Mouse (Mus musculus): ENCODE measurements around the gene Cdh19. TPM values are rescaled to one million over a fixed set of nuclear protein-coding genes. Genes with fewer than 3 reads are reported as not detected.

Gene Cdh19
- 0.03 and 0.04 TPM in 2 replicates for polyA plus RNA-seq (2012; rRNA removed)

- H3K27ac ChIP-seq (ENCODE audit: control insufficient read depth, insufficient read depth, low read length) = no peak within 1 kb of the TSS
- WGBS = 55% methylated on average over 2 of the region's 2 CpGs
- no peak within 1 kb of the TSS for H3K4me3 ChIP-seq (ENCODE audit: control insufficient read depth, insufficient read depth, low read length)
- TF ChIP-seq POLR2A (IDR thresholded peaks at IDR 0.05; ENCODE audit: control insufficient read depth, extremely low read depth, insufficient read depth, low read length, poor library complexity) (no peak), CTCF (IDR thresholded peaks at IDR 0.05; ENCODE audit: borderline replicate concordance, control insufficient read depth, extremely low read depth, insufficient read depth, low read length, poor library complexity) (no peak)
- no peaks in the 10 kb centered on the region for H3K4me1 ChIP-seq (replicated peaks; ENCODE audit: control insufficient read depth, insufficient read depth, low read length)
- H3K27me3 ChIP-seq (ENCODE audit: control insufficient read depth, insufficient read depth, low read length) = no peaks in the 10 kb centered on the region
- H3K36me3 ChIP-seq (ENCODE audit: control insufficient read depth, insufficient read depth, low read length) = no peaks in the 10 kb centered on the region
- no peak for DNase-seq
Observed at GRCm38 (mm10) chr1:110977484-110977883, at the start of gene Cdh19. Gene Cdh19, minus strand, starts transcription at chr1:110977584.

GRCm38 (mm10) chr1:111020434-111021060 lies 43.2 kb upstream of the Cdh19 start:
- 51% methylated on average over 3 of the region's 3 CpGs for WGBS
- DNase-seq = no peak
- Histone ChIP-seq H3K27me3 (ENCODE audit: control insufficient read depth, insufficient read depth, low read length) (no peaks in the 10 kb centered on the region), H3K4me1 (replicated peaks; ENCODE audit: control insufficient read depth, insufficient read depth, low read length) (no peaks in the 10 kb centered on the region), H3K4me3 (ENCODE audit: control insufficient read depth, insufficient read depth, low read length) (no peak overlapping the region), H3K36me3 (ENCODE audit: control insufficient read depth, insufficient read depth, low read length) (no peaks in the 10 kb centered on the region), H3K27ac (ENCODE audit: control insufficient read depth, insufficient read depth, low read length) (no peak overlapping the region)
- no peak for TF ChIP-seq CTCF (IDR thresholded peaks at IDR 0.05; ENCODE audit: borderline replicate concordance, control insufficient read depth, extremely low read depth, insufficient read depth, low read length, poor library complexity)
- TF ChIP-seq POLR2A (IDR thresholded peaks at IDR 0.05; ENCODE audit: control insufficient read depth, extremely low read depth, insufficient read depth, low read length, poor library complexity) = no peak

GRCm38 (mm10) chr1:111017640-111018039 lies 40.3 kb upstream of the Cdh19 start:
- H3K4me3 ChIP-seq (ENCODE audit: control insufficient read depth, insufficient read depth, low read length) = no peak overlapping the region
- no peaks in the 10 kb centered on the region for H3K36me3 ChIP-seq (ENCODE audit: control insufficient read depth, insufficient read depth, low read length)
- H3K27ac ChIP-seq (ENCODE audit: control insufficient read depth, insufficient read depth, low read length) = no peak overlapping the region
- DNase-seq = no peak
- TF ChIP-seq POLR2A (IDR thresholded peaks at IDR 0.05; ENCODE audit: control insufficient read depth, extremely low read depth, insufficient read depth, low read length, poor library complexity) (no peak), CTCF (IDR thresholded peaks at IDR 0.05; ENCODE audit: borderline replicate concordance, control insufficient read depth, extremely low read depth, insufficient read depth, low read length, poor library complexity) (no peak)
- H3K4me1 ChIP-seq (replicated peaks; ENCODE audit: control insufficient read depth, insufficient read depth, low read length) = no peaks in the 10 kb centered on the region
- H3K27me3 ChIP-seq (ENCODE audit: control insufficient read depth, insufficient read depth, low read length) = no peaks in the 10 kb centered on the region

- no peak for DNase-seq
- H3K27ac ChIP-seq (ENCODE audit: control insufficient read depth, insufficient read depth, low read length) = no peak overlapping the region
- no peaks in the 10 kb centered on the region for H3K27me3 ChIP-seq (ENCODE audit: control insufficient read depth, insufficient read depth, low read length)
- no peaks in the 10 kb centered on the region for H3K4me1 ChIP-seq (replicated peaks; ENCODE audit: control insufficient read depth, insufficient read depth, low read length)
- TF ChIP-seq CTCF (IDR thresholded peaks at IDR 0.05; ENCODE audit: borderline replicate concordance, control insufficient read depth, extremely low read depth, insufficient read depth, low read length, poor library complexity) (no peak), POLR2A (IDR thresholded peaks at IDR 0.05; ENCODE audit: control insufficient read depth, extremely low read depth, insufficient read depth, low read length, poor library complexity) (no peak)
- no peaks in the 10 kb centered on the region for H3K36me3 ChIP-seq (ENCODE audit: control insufficient read depth, insufficient read depth, low read length)
- no peak overlapping the region for H3K4me3 ChIP-seq (ENCODE audit: control insufficient read depth, insufficient read depth, low read length)
Observed at GRCm38 (mm10) chr1:110989824-110990223, 12.4 kb upstream of the Cdh19 start.

- no peak overlapping the region for H3K27ac ChIP-seq (ENCODE audit: control insufficient read depth, insufficient read depth, low read length)
- 88% methylated on average over 2 of the region's 2 CpGs for WGBS
Observed at GRCm38 (mm10) chr1:110969201-110969600, 8.2 kb downstream of the Cdh19 start.

GRCm38 (mm10) chr1:110909752-110910151 lies 67.6 kb downstream of the Cdh19 start:
- Histone ChIP-seq H3K27ac (ENCODE audit: control insufficient read depth, insufficient read depth, low read length) (no peak overlapping the region), H3K4me1 (replicated peaks; ENCODE audit: control insufficient read depth, insufficient read depth, low read length) (no peaks in the 10 kb centered on the region), H3K27me3 (ENCODE audit: control insufficient read depth, insufficient read depth, low read length) (no peaks in the 10 kb centered on the region), H3K36me3 (ENCODE audit: control insufficient read depth, insufficient read depth, low read length) (no peaks in the 10 kb centered on the region), H3K4me3 (ENCODE audit: control insufficient read depth, insufficient read depth, low read length) (no peak overlapping the region)
- no peak for DNase-seq
- WGBS = 96% methylated on average over 1 of the region's 1 CpGs
- TF ChIP-seq CTCF (IDR thresholded peaks at IDR 0.05; ENCODE audit: borderline replicate concordance, control insufficient read depth, extremely low read depth, insufficient read depth, low read length, poor library complexity) (no peak), POLR2A (IDR thresholded peaks at IDR 0.05; ENCODE audit: control insufficient read depth, extremely low read depth, insufficient read depth, low read length, poor library complexity) (no peak)

More at GRCm38 (mm10) chr1:110969201-110969600, 8.2 kb downstream of the Cdh19 start:
- Histone ChIP-seq H3K4me1 (replicated peaks; ENCODE audit: control insufficient read depth, insufficient read depth, low read length) (no peaks in the 10 kb centered on the region), H3K36me3 (ENCODE audit: control insufficient read depth, insufficient read depth, low read length) (no peaks in the 10 kb centered on the region), H3K4me3 (ENCODE audit: control insufficient read depth, insufficient read depth, low read length) (no peak overlapping the region), H3K27me3 (ENCODE audit: control insufficient read depth, insufficient read depth, low read length) (no peaks in the 10 kb centered on the region)
- TF ChIP-seq POLR2A (IDR thresholded peaks at IDR 0.05; ENCODE audit: control insufficient read depth, extremely low read depth, insufficient read depth, low read length, poor library complexity) (no peak), CTCF (IDR thresholded peaks at IDR 0.05; ENCODE audit: borderline replicate concordance, control insufficient read depth, extremely low read depth, insufficient read depth, low read length, poor library complexity) (no peak)
- DNase-seq = no peak

- Histone ChIP-seq H3K36me3 (ENCODE audit: control insufficient read depth, insufficient read depth, low read length) (no peaks in the 10 kb centered on the region), H3K27ac (ENCODE audit: control insufficient read depth, insufficient read depth, low read length) (no peak overlapping the region), H3K4me3 (ENCODE audit: control insufficient read depth, insufficient read depth, low read length) (no peak overlapping the region), H3K27me3 (ENCODE audit: control insufficient read depth, insufficient read depth, low read length) (no peaks in the 10 kb centered on the region), H3K4me1 (replicated peaks; ENCODE audit: control insufficient read depth, insufficient read depth, low read length) (no peaks in the 10 kb centered on the region)
- no peak for DNase-seq
- TF ChIP-seq CTCF (IDR thresholded peaks at IDR 0.05; ENCODE audit: borderline replicate concordance, control insufficient read depth, extremely low read depth, insufficient read depth, low read length, poor library complexity) (no peak), POLR2A (IDR thresholded peaks at IDR 0.05; ENCODE audit: control insufficient read depth, extremely low read depth, insufficient read depth, low read length, poor library complexity) (no peak)
- 68% methylated on average over 1 of the region's 1 CpGs for WGBS
Observed at GRCm38 (mm10) chr1:110909218-110909617, 68.2 kb downstream of the Cdh19 start.

Data from thymus, adult 2 months (tissue).